Mouse (Mus musculus): ENCODE data around the gene Alkbh2. TPM values are rescaled to one million over a fixed set of nuclear protein-coding genes. Genes with fewer than 3 reads are reported as not detected.

Alkbh2 gene
- total RNA-seq (2014; rRNA removed) (6.3 and 6.4 TPM in 2 replicates), polyA plus RNA-seq (2015; fragmentation: Nextera tagmentation; extraction: Ambion mirVana) (6.1 and 7.4 TPM in 2 replicates)

- Histone ChIP-seq H3K27me3 (ENCODE audit: insufficient read depth, low read length) (no peaks in the 10 kb centered on the region), H3K4me1 (ENCODE audit: insufficient read depth, low read length) (no peaks in the 10 kb centered on the region), H3K27ac (ENCODE audit: low read depth, low read length) (peak within 1 kb of the TSS; percentile 76), H3K9me3 (ENCODE audit: low read length) (no peaks in the 10 kb centered on the region), H3K4me2 (ENCODE audit: low read depth, low read length, poor library complexity, severe bottlenecking) (peak within 1 kb of the TSS; percentile 76), H3K36me3 (ENCODE audit: insufficient read depth, low read length) (peaks cover 11% of the 10 kb centered on the region), H3K9ac (replicated peaks; ENCODE audit: low read length, poor library complexity, severe bottlenecking) (peak within 1 kb of the TSS; percentile 52), H3K4me3 (ENCODE audit: low read depth, low read length) (peak within 1 kb of the TSS; percentile 48)
- ATAC-seq (ENCODE audit: low FRiP score) (peak; percentile 22; the same call in 1 of the 2 replicates), DNase-seq (ENCODE audit: low spot score) (peak; percentile 75)
- TF ChIP-seq CTCF (IDR thresholded peaks at IDR 0.05): peak; percentile 98
- WGBS: under 1% methylated on average over 69 of the region's 69 CpGs
Measured at GRCm38 (mm10) chr5:114127374-114128349, at the start of gene Alkbh2. Gene Alkbh2 (minus strand): TSS chr5:114128218.

GRCm38 (mm10) chr5:114176548-114177400 lies 48.8 kb upstream of the Alkbh2 start:
- no peaks in the 10 kb centered on the region for H3K4me1 ChIP-seq (ENCODE audit: insufficient read depth, low read length)
- H3K4me2 ChIP-seq (ENCODE audit: low read depth, low read length, poor library complexity, severe bottlenecking): no peak overlapping the region
- TF ChIP-seq CTCF (IDR thresholded peaks at IDR 0.05): peak; percentile 35; the same call in 1 of the 2 replicates
- 66% methylated on average over 8 of the region's 8 CpGs for WGBS
- H3K9me3 ChIP-seq (ENCODE audit: low read length): no peaks in the 10 kb centered on the region
- no peak for ATAC-seq (ENCODE audit: low FRiP score)
- no peak for DNase-seq (ENCODE audit: low spot score)
- H3K9ac ChIP-seq (replicated peaks; ENCODE audit: low read length, poor library complexity, severe bottlenecking): no peak overlapping the region
- no peaks in the 10 kb centered on the region for H3K36me3 ChIP-seq (ENCODE audit: insufficient read depth, low read length)
- no peak overlapping the region for H3K4me3 ChIP-seq (ENCODE audit: low read depth, low read length)
- H3K27me3 ChIP-seq (ENCODE audit: insufficient read depth, low read length): peaks cover 25% of the 10 kb centered on the region
- H3K27ac ChIP-seq (ENCODE audit: low read depth, low read length): no peak overlapping the region

GRCm38 (mm10) chr5:114175596-114176171 lies 47.7 kb upstream of the Alkbh2 start:
- H3K27ac ChIP-seq (ENCODE audit: low read depth, low read length): no peak overlapping the region
- no peaks in the 10 kb centered on the region for H3K4me1 ChIP-seq (ENCODE audit: insufficient read depth, low read length)
- TF ChIP-seq CTCF (IDR thresholded peaks at IDR 0.05): no peak
- H3K36me3 ChIP-seq (ENCODE audit: insufficient read depth, low read length): no peaks in the 10 kb centered on the region
- peak; percentile 73 for DNase-seq (ENCODE audit: low spot score)
- WGBS: under 1% methylated on average over 25 of the region's 26 CpGs
- peak overlapping the region; percentile 57 for H3K4me2 ChIP-seq (ENCODE audit: low read depth, low read length, poor library complexity, severe bottlenecking)
- H3K9me3 ChIP-seq (ENCODE audit: low read length): no peaks in the 10 kb centered on the region
- ATAC-seq (ENCODE audit: low FRiP score): peak; percentile 72
- H3K4me3 ChIP-seq (ENCODE audit: low read depth, low read length): peak overlapping the region; percentile 28
- peaks cover 25% of the 10 kb centered on the region for H3K27me3 ChIP-seq (ENCODE audit: insufficient read depth, low read length)
- no peak overlapping the region for H3K9ac ChIP-seq (replicated peaks; ENCODE audit: low read length, poor library complexity, severe bottlenecking)

GRCm38 (mm10) chr5:114174639-114175038 lies 46.6 kb upstream of the Alkbh2 start:
- peak; percentile 51 for TF ChIP-seq CTCF (IDR thresholded peaks at IDR 0.05)
- peak; percentile 49 for DNase-seq (ENCODE audit: low spot score)
- Histone ChIP-seq H3K4me1 (ENCODE audit: insufficient read depth, low read length) (no peaks in the 10 kb centered on the region), H3K9ac (replicated peaks; ENCODE audit: low read length, poor library complexity, severe bottlenecking) (no peak overlapping the region), H3K9me3 (ENCODE audit: low read length) (no peaks in the 10 kb centered on the region), H3K4me2 (ENCODE audit: low read depth, low read length, poor library complexity, severe bottlenecking) (no peak overlapping the region), H3K27ac (ENCODE audit: low read depth, low read length) (no peak overlapping the region), H3K4me3 (ENCODE audit: low read depth, low read length) (no peak overlapping the region), H3K36me3 (ENCODE audit: insufficient read depth, low read length) (no peaks in the 10 kb centered on the region), H3K27me3 (ENCODE audit: insufficient read depth, low read length) (peaks cover 25% of the 10 kb centered on the region)
- no peak for ATAC-seq (ENCODE audit: low FRiP score)
- 16% methylated on average over 16 of the region's 16 CpGs for WGBS

GRCm38 (mm10) chr5:114173877-114174581 lies 46.0 kb upstream of the Alkbh2 start:
- Histone ChIP-seq H3K9ac (replicated peaks; ENCODE audit: low read length, poor library complexity, severe bottlenecking) (no peak overlapping the region), H3K4me2 (ENCODE audit: low read depth, low read length, poor library complexity, severe bottlenecking) (no peak overlapping the region), H3K27ac (ENCODE audit: low read depth, low read length) (no peak overlapping the region), H3K9me3 (ENCODE audit: low read length) (no peaks in the 10 kb centered on the region), H3K4me3 (ENCODE audit: low read depth, low read length) (no peak overlapping the region), H3K27me3 (ENCODE audit: insufficient read depth, low read length) (peaks cover 25% of the 10 kb centered on the region), H3K4me1 (ENCODE audit: insufficient read depth, low read length) (no peaks in the 10 kb centered on the region), H3K36me3 (ENCODE audit: insufficient read depth, low read length) (no peaks in the 10 kb centered on the region)
- ATAC-seq (ENCODE audit: low FRiP score) (no peak), DNase-seq (ENCODE audit: low spot score) (no peak)
- 29% methylated on average over 15 of the region's 16 CpGs for WGBS
- TF ChIP-seq CTCF (IDR thresholded peaks at IDR 0.05): no peak

Measured in midbrain, postnatal 0 days (tissue).